14 mouse cellular contexts compared by ENCODE assay signal in the genomic region with DNA sequence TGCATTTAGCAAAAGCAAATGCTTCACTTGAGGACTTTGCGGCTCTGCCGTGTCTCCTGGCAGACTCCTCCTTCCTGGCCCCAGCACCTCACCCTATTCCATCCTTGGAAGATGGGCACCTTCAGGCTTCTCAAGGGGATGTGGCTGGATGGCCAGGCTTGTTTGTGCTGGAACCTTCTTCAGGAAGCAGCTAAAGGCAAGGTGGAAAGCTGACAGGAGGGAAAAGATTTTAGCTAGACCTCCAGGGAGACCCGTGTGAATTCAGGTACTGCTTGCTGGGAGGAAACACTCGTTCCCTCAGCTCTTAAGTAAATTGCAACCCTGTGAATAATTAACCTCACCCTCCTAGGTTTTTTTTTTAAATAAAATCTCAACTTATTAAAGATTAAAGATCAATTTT.
DNase-seq lines count a peak whose midpoint lies in the region; ATAC-seq and TF ChIP-seq lines count a peak whose summit lies in the region.
"Had no signal": no experiment of that assay in that cellular context is flagged by ENCODE, and none has a peak within 500 bp of the region (broad histone marks: within the 10 kb centered on the region; RNA-seq: fewer than 3 reads in every experiment).

No protein-coding gene starts in this region.

- DNase-seq in kidney, postnatal 14 days = no peak
- DNase-seq in midbrain, embryonic 11.5 days (ENCODE audit: low spot score, missing footprints) = no peak
- DNase-seq in cerebellum, postnatal 14 days = no peak
- no peak for DNase-seq in heart, adult 18-20 months
- DNase-seq: adrenal gland, postnatal 25 days; forebrain, postnatal 0 days; gastrocnemius, postnatal 36 days; right cerebral cortex, postnatal 25 days had no signal

- no peak overlapping the region for H3K9ac ChIP-seq in kidney, embryonic 14.5 days (ENCODE audit: low read depth, low read length)
- no peak overlapping the region for H3K9ac ChIP-seq in midbrain, embryonic 11.5 days (ENCODE audit: low read length)
- no peak overlapping the region for H3K9ac ChIP-seq in midbrain, embryonic 16.5 days (ENCODE audit: low read depth, low read length)
- no peak overlapping the region for H3K9ac ChIP-seq in intestine, postnatal 0 days (ENCODE audit: low read depth, low read length)
- H3K9ac ChIP-seq: forebrain, postnatal 0 days; heart, embryonic 13.5 days had no signal

- peak overlapping the region; percentile 29 for H3K4me2 ChIP-seq in kidney, embryonic 14.5 days (replicated peaks; ENCODE audit: low read depth, low read length)
- peak overlapping the region; percentile 7; the same call in 1 of the 2 replicates for H3K4me2 ChIP-seq in midbrain, embryonic 11.5 days
- no peak overlapping the region for H3K4me2 ChIP-seq in midbrain, embryonic 16.5 days (ENCODE audit: low read length)
- H3K4me2 ChIP-seq in intestine, postnatal 0 days (replicated peaks; ENCODE audit: low read depth) = peak overlapping the region; percentile 98

- H3K36me3 ChIP-seq in kidney, embryonic 14.5 days (ENCODE audit: control insufficient read depth, insufficient read depth, low read length) = no peaks in the 10 kb centered on the region
- no peaks in the 10 kb centered on the region for H3K36me3 ChIP-seq in midbrain, embryonic 11.5 days (ENCODE audit: control insufficient read depth, insufficient read depth, low read length)
- no peaks in the 10 kb centered on the region for H3K36me3 ChIP-seq in midbrain, embryonic 16.5 days (ENCODE audit: control insufficient read depth, insufficient read depth, low read length)
- H3K36me3 ChIP-seq in intestine, postnatal 0 days (ENCODE audit: control insufficient read depth, insufficient read depth) = no peaks in the 10 kb centered on the region
- H3K36me3 ChIP-seq: heart, embryonic 13.5 days had no signal

- H3K9me3 ChIP-seq in kidney, embryonic 14.5 days (ENCODE audit: control insufficient read depth, low read length) = no peaks in the 10 kb centered on the region
- no peaks in the 10 kb centered on the region for H3K9me3 ChIP-seq in midbrain, embryonic 11.5 days (ENCODE audit: control insufficient read depth, low read length)
- no peaks in the 10 kb centered on the region for H3K9me3 ChIP-seq in midbrain, embryonic 16.5 days (replicated peaks; ENCODE audit: control insufficient read depth, low read length, poor library complexity, severe bottlenecking)
- H3K9me3 ChIP-seq in intestine, postnatal 0 days (ENCODE audit: control insufficient read depth) = no peaks in the 10 kb centered on the region
- H3K9me3 ChIP-seq: heart, embryonic 13.5 days had no signal

- H3K27ac ChIP-seq in kidney, embryonic 14.5 days (ENCODE audit: low read depth, low read length) = peak overlapping the region; percentile 42; the same call in 1 of the 2 replicates
- H3K27ac ChIP-seq in midbrain, embryonic 11.5 days (ENCODE audit: low read depth, low read length) = no peak overlapping the region
- H3K27ac ChIP-seq in midbrain, embryonic 16.5 days (ENCODE audit: low read length) = no peak overlapping the region
- H3K27ac ChIP-seq in intestine, postnatal 0 days (ENCODE audit: low read depth, low read length) = no peak overlapping the region
- H3K27ac ChIP-seq: heart, embryonic 13.5 days had no signal

- no peak overlapping the region; the same call in 1 of the 2 replicates for H3K4me3 ChIP-seq in kidney, embryonic 14.5 days (ENCODE audit: low read length)
- H3K4me3 ChIP-seq in midbrain, embryonic 11.5 days (ENCODE audit: low read depth, low read length) = no peak overlapping the region
- no peak overlapping the region for H3K4me3 ChIP-seq in midbrain, embryonic 16.5 days (ENCODE audit: low read depth, low read length)
- no peak overlapping the region for H3K4me3 ChIP-seq in intestine, postnatal 0 days (ENCODE audit: low read depth, low read length)
- H3K4me3 ChIP-seq: erythroblast, embryonic 14.5 days; heart, embryonic 13.5 days had no signal

- peaks cover 10% of the 10 kb centered on the region for H3K27me3 ChIP-seq in kidney, embryonic 14.5 days (ENCODE audit: control insufficient read depth, insufficient read depth, low read length)
- H3K27me3 ChIP-seq in midbrain, embryonic 11.5 days (ENCODE audit: control insufficient read depth, insufficient read depth, low read length) = peaks cover 38% of the 10 kb centered on the region
- H3K27me3 ChIP-seq in midbrain, embryonic 16.5 days (ENCODE audit: control insufficient read depth, insufficient read depth, low read depth, low read length) = peaks cover 21% of the 10 kb centered on the region
- H3K27me3 ChIP-seq in intestine, postnatal 0 days (replicated peaks; ENCODE audit: control insufficient read depth, insufficient read depth, low read length) = no peaks in the 10 kb centered on the region

- WGBS in kidney, embryonic 14.5 days = 49% methylated on average over 4 of the region's 4 CpGs
- WGBS in midbrain, embryonic 11.5 days = 60% methylated on average over 4 of the region's 4 CpGs
- 54% methylated on average over 4 of the region's 4 CpGs for WGBS in midbrain, embryonic 16.5 days
- WGBS in intestine, postnatal 0 days = 22% methylated on average over 4 of the region's 4 CpGs

- peaks cover 28% of the 10 kb centered on the region for H3K4me1 ChIP-seq in kidney, embryonic 14.5 days (ENCODE audit: control insufficient read depth, insufficient read depth, low read length)
- H3K4me1 ChIP-seq in midbrain, embryonic 11.5 days (ENCODE audit: control insufficient read depth, insufficient read depth, low read length) = peaks cover 14% of the 10 kb centered on the region
- peaks cover 7% of the 10 kb centered on the region for H3K4me1 ChIP-seq in midbrain, embryonic 16.5 days (ENCODE audit: control insufficient read depth, insufficient read depth, low read length)
- peaks cover 5% of the 10 kb centered on the region; the same call in 1 of the 2 replicates for H3K4me1 ChIP-seq in intestine, postnatal 0 days (replicated peaks; ENCODE audit: control insufficient read depth, insufficient read depth, low read length)

- TF ChIP-seq CTCF in intestine, postnatal 0 days (IDR thresholded peaks at IDR 0.05; ENCODE audit: low read depth) = no peak

- no peak for ATAC-seq in kidney, embryonic 14.5 days (ENCODE audit: low FRiP score, low TSS enrichment)
- no peak for ATAC-seq in midbrain, embryonic 11.5 days (ENCODE audit: low FRiP score)
- ATAC-seq in midbrain, embryonic 16.5 days = no peak
- no peak for ATAC-seq in intestine, postnatal 0 days
- ATAC-seq: forebrain, postnatal 0 days; hindbrain, embryonic 16.5 days had no signal
